10 mouse cellular contexts compared by ENCODE assay signal in the genomic region with DNA sequence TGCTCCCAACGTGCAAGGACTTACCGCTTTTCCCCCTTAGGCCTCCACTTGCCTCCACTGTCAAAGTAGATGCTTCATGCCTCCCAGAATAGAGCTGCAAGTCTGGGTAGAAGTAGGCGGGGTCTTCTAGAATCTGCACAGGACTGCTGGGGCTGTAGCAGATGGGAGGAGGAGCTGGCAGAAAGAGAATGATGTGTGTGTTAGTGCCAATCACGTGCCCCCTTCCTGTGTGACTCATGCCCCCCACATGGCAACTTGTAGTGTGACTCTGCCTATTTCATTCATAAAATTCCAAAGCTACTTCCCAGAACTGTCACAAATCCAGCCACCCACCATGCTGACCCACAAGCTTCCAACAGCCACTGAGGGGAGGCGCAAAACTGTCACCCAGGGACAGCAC. TPM values are rescaled to one million over a fixed set of nuclear protein-coding genes. Genes with fewer than 3 reads are reported as not detected.
DNase-seq lines count a peak whose midpoint lies in the region; ATAC-seq and TF ChIP-seq lines count a peak whose summit lies in the region.
"Had no signal": no experiment of that assay in that cellular context is flagged by ENCODE, and none has a peak within 500 bp of the region (broad histone marks: within the 10 kb centered on the region; RNA-seq: fewer than 3 reads in every experiment).

No protein-coding gene starts in this region.

- H3K4me1 ChIP-seq in hindbrain, postnatal 0 days (ENCODE audit: insufficient read depth, low read length): no peaks in the 10 kb centered on the region
- H3K4me1 ChIP-seq in hindbrain, embryonic 10.5 days (replicated peaks): 0 out of 2 replicates have a peak, but pooled peaks cover 4% of the 10 kb centered on the region
- H3K4me1 ChIP-seq: midbrain, embryonic 10.5 days had no signal

- H3K27ac ChIP-seq in hindbrain, postnatal 0 days: no peak overlapping the region
- H3K27ac ChIP-seq in hindbrain, embryonic 10.5 days: no peak overlapping the region
- H3K27ac ChIP-seq: limb, embryonic 12.5 days; midbrain, embryonic 10.5 days had no signal

- intact Hi-C loops in left cerebral cortex, postnatal 36 days (cut with DNase I): no loop called here

- H3K4me2 ChIP-seq in hindbrain, postnatal 0 days (ENCODE audit: low read depth, low read length): no peak overlapping the region
- H3K4me2 ChIP-seq: limb, embryonic 12.5 days had no signal

- H3K9me3 ChIP-seq in hindbrain, postnatal 0 days (ENCODE audit: low read length): no peaks in the 10 kb centered on the region
- H3K9me3 ChIP-seq in hindbrain, embryonic 10.5 days: no peaks in the 10 kb centered on the region
- H3K9me3 ChIP-seq: limb, embryonic 12.5 days; midbrain, embryonic 10.5 days had no signal

- DNase-seq in hindbrain, postnatal 0 days (ENCODE audit: low spot score): no peak
- DNase-seq in hindbrain, embryonic 10.5 days (ENCODE audit: low spot score): no peak
- peak; percentile 88 for DNase-seq in brain, adult 2 months (ENCODE audit: low read depth, low spot score)
- peak; percentile 30 to 52 for DNase-seq in frontal cortex, postnatal 10 days (ENCODE audit: low spot score in 2 of 2)
- DNase-seq in left cerebral cortex, postnatal 36 days (ENCODE audit: low spot score in 2 of 2): peak; percentile 66 to 70
- no peak for DNase-seq in spleen, postnatal 4 days (ENCODE audit: low spot score in 2 of 2)
- DNase-seq in retina, postnatal 1 day: no peak
- DNase-seq: thymus, postnatal 4 days had no signal

- no peak for TF ChIP-seq CTCF in hindbrain, postnatal 0 days (IDR thresholded peaks at IDR 0.05; ENCODE audit: low read depth)

- peak; percentile 77 for ATAC-seq in hindbrain, postnatal 0 days

- no peak overlapping the region for H3K4me3 ChIP-seq in hindbrain, postnatal 0 days (ENCODE audit: low read length)
- no peak overlapping the region for H3K4me3 ChIP-seq in hindbrain, embryonic 10.5 days
- H3K4me3 ChIP-seq: limb, embryonic 12.5 days; midbrain, embryonic 10.5 days had no signal

- H3K36me3 ChIP-seq in hindbrain, postnatal 0 days (ENCODE audit: insufficient read depth, low read length): peaks cover 19% of the 10 kb centered on the region
- peaks cover 69% of the 10 kb centered on the region for H3K36me3 ChIP-seq in hindbrain, embryonic 10.5 days

- WGBS in hindbrain, postnatal 0 days: 78% methylated on average over 5 of the region's 5 CpGs
- WGBS in hindbrain, embryonic 10.5 days: 90% methylated on average over 5 of the region's 5 CpGs

- no peak overlapping the region for H3K9ac ChIP-seq in hindbrain, postnatal 0 days (replicated peaks; ENCODE audit: low read length)
- H3K9ac ChIP-seq: limb, embryonic 12.5 days had no signal

- no peaks in the 10 kb centered on the region for H3K27me3 ChIP-seq in hindbrain, postnatal 0 days (ENCODE audit: insufficient read depth, low read length)
- no peaks in the 10 kb centered on the region for H3K27me3 ChIP-seq in hindbrain, embryonic 10.5 days (ENCODE audit: insufficient read depth, poor library complexity, severe bottlenecking)
- H3K27me3 ChIP-seq: limb, embryonic 12.5 days had no signal

RNA-seq across cellular contexts. Expression of gene Amotl1, which starts 48.4 kb away (rescaled TPM):
- 22.9 and 27.0 TPM in 2 replicates for total RNA-seq in hindbrain, postnatal 0 days (2014; rRNA removed)
- 4.2 and 4.4 TPM in 2 replicates for polyA plus RNA-seq in hindbrain, postnatal 0 days (2015; fragmentation: Nextera tagmentation; extraction: Ambion mirVana)
- 12.8 and 16.3 TPM in 2 replicates for polyA plus RNA-seq in hindbrain, embryonic 10.5 days (2016; fragmentation: Nextera tagmentation; extraction: Ambion mirVana)
- 10 to 100 TPM; 14.6 to 16.9 TPM for total RNA-seq in left cerebral cortex, postnatal 36 days (2021)

Comparison
In these comparisons a context has a peak if more than half of its experiments do, and no peak if none do; other contexts are left out.
1. DNase-seq: peak in brain, adult 2 months (single experiment), frontal cortex, postnatal 10 days (2 of 2) and left cerebral cortex, postnatal 36 days (2 of 2); none in hindbrain, postnatal 0 days (single experiment), hindbrain, embryonic 10.5 days (single experiment), spleen, postnatal 4 days (0 of 2) and retina, postnatal 1 day (single experiment).